Mouse (Mus musculus): Measurements from ENCODE around the gene Ly6g6e.

Gene Ly6g6e

GRCm38 (mm10) chr17:35077786-35078233 is 1.1 kb downstream of the Ly6g6e start, which contains the start of gene Ly6g6d:
Ly6g6d (minus strand) TSS chr17:35078065.
- DNase-seq, result peak; percentile 80

- no peak for DNase-seq
Measured at GRCm38 (mm10) chr17:35079778-35080177, 3.1 kb downstream of the Ly6g6e start.

GRCm38 (mm10) chr17:35080248-35080647 is 3.5 kb downstream of the Ly6g6e start:
- no peak for DNase-seq

GRCm38 (mm10) chr17:35080710-35081109 is 4.0 kb downstream of the Ly6g6e start:
- no peak for DNase-seq

- no peak for DNase-seq
Measured at GRCm38 (mm10) chr17:35082841-35083576, 6.3 kb downstream of the Ly6g6e start.

GRCm38 (mm10) chr17:35083929-35084497 is 7.3 kb downstream of the Ly6g6e start:
- no peak for DNase-seq

GRCm38 (mm10) chr17:35085208-35085865 is 8.6 kb downstream of the Ly6g6e start, which contains the start of gene Ly6g6f:
Ly6g6f (minus strand) TSS chr17:35085610.
- DNase-seq, result no peak

- DNase-seq, result no peak
Measured at GRCm38 (mm10) chr17:35088151-35088550, 11.4 kb downstream of the Ly6g6e start.

- DNase-seq, result peak; percentile 97
Measured at GRCm38 (mm10) chr17:35088825-35089644, 12.3 kb downstream of the Ly6g6e start, which contains the start of gene Abhd16a. Abhd16a (plus strand) TSS chr17:35089263.

GRCm38 (mm10) chr17:35090166-35090932 is 13.6 kb downstream of the Ly6g6e start:
- peak; percentile 9 for DNase-seq

GRCm38 (mm10) chr17:35092403-35093198 is 15.9 kb downstream of the Ly6g6e start:
- DNase-seq, result no peak

GRCm38 (mm10) chr17:35094475-35095365 is 18.0 kb downstream of the Ly6g6e start:
- no peak for DNase-seq

GRCm38 (mm10) chr17:35096597-35096996 is 19.9 kb downstream of the Ly6g6e start:
- DNase-seq, result no peak

- DNase-seq, result peak; percentile 26
Measured at GRCm38 (mm10) chr17:35097164-35097655, 20.5 kb downstream of the Ly6g6e start.

GRCm38 (mm10) chr17:35100196-35100765 is 23.6 kb downstream of the Ly6g6e start:
- no peak for DNase-seq

- no peak for DNase-seq
Measured at GRCm38 (mm10) chr17:35101161-35101560, 24.5 kb downstream of the Ly6g6e start.

- no peak for DNase-seq
Measured at GRCm38 (mm10) chr17:35102299-35102698, 25.6 kb downstream of the Ly6g6e start.

- peak; percentile 65 for DNase-seq
Measured at GRCm38 (mm10) chr17:35103221-35103690, 26.6 kb downstream of the Ly6g6e start.

- no peak for DNase-seq
Measured at GRCm38 (mm10) chr17:35104079-35104478, 27.4 kb downstream of the Ly6g6e start.

Measured in kidney, adult 18-20 months (tissue).